Mouse (Mus musculus): Measurements from ENCODE around the gene Tmem150b.

The Tmem150b gene

DNA sequence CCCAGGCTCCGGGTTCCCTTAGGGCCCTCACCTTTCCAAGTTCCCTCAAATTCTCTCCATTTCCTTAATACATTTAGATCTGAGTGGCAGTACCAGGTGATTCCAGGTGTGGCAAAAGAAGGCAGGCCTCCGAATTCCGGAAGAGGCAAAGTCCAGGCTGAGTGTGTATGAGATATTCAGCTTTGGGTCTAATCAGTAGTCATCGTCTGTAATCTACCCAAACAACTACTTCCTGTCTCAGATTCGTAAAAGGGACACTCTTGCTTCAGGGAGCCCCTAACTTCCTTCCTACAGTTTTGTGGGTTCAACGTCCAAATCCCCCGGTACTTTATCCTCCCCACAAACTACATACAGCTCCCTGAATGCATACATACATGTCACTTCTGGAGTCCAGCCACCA, at the start of gene Tmem150b:
Gene Tmem150b (minus strand): TSS at position 81 of the 400 bp plus-strand sequence.
- DNase-seq, result no peak

DNA sequence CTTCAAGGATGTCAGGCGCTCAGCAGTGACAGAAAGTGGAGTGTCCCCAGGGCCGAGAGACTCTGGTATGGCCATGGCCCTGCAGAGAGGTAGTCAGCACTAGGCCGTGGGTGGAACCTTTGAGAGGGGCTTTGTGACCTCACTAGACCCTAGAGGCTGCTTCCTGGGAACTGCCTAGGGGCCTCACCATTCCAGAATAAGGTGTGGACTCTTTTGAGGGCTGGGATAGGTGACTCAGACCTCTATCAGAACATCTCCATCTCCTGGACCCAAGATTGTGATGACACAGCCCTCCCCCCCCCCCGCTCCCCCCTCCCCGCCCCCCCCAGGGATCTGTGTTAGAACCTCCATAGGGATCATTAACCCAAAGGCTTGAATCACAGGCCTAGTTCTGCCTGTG, 46.2 kb upstream of the Tmem150b start, which contains the start of gene Fam71e2:
Gene Fam71e2 (minus strand): TSS at position 101 of the 400 bp plus-strand sequence.
- no peak for DNase-seq

DNA sequence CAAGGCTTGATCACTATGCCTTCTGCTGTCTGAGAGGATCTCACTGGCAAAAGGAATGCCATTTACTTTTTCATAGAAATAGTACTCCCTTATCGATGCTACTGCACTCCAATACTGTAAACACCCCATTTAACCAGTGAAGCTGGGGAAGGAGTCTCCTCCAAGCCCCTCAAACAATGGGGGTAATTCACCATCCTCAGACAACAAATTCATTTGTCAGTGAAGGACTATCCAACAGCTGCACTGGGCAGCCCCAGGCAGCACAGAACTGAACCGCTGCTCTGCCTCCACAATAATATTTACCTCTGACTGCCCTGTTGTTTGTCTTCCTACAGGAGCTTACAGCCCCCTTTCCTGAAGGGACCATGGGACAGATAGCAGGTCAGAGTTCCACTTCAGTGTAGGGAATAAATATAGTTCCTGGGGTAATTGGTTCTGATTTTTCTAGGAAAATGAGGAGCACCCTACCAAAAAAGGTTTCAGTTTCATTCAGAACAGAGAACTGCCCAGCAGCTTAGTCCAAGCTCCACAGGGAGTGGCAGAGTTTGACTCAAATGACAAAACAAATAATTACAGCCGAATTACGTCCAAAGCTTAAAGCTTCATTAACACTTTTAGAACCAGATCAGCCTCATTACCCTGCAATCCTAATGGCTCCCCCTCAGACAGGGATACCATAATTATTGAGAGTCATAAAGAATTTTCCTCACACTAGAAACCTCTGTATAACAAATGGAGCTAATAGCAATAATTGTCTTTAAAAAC, 40.1 kb upstream of the Tmem150b start:
- no peak for DNase-seq

DNA sequence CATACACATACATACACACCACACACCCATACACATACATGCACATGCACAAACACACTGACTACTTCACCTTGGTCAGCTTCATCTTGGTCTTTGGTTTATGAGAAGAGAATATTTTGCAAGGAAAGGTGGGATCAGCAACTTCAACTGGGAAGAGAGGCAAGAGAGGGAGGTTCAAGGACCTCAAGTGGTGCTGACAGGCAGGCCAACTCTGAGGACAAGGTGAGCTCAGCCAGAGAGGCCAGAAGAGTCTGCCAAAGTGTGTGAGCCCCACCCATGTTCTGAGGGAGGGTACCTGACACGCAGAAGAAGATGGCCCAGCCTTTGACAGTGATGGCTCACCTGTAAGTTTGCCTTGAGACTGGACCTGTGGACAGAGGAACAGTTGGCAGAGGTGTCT, 34.6 kb upstream of the Tmem150b start:
- peak; percentile 24 for DNase-seq

- DNase-seq, result peak; percentile 92
Measured at GRCm38 (mm10) chr7:4752821-4753570, 27.9 kb upstream of the Tmem150b start, which contains the start of gene Cox6b2. Cox6b2 (minus strand) TSS chr7:4753094.

- DNase-seq, result peak; percentile 45
Measured at GRCm38 (mm10) chr7:4751971-4752820, 27.1 kb upstream of the Tmem150b start.

DNA sequence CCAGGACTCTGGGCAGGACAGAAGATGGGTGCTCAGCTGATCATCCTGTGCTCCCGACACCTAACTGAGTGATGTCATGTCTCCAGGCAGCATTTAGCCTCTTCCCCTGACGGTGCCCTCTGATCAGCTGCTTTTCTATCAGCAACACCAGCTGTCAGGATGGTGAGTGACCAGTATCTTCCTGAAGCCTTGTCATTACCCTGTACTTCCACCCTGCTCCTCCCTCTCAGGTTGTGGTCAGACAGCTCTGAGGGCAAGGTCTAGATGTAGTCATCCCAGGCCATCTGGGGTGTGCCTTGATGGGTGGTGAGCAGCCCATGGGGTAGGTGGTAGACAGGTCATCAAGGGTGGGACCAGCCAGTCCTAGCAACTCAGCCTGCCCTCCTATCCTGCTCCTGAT, 24.1 kb upstream of the Tmem150b start:
- no peak for DNase-seq

- no peak for DNase-seq
Measured at GRCm38 (mm10) chr7:4748321-4748720, 23.3 kb upstream of the Tmem150b start.

DNA sequence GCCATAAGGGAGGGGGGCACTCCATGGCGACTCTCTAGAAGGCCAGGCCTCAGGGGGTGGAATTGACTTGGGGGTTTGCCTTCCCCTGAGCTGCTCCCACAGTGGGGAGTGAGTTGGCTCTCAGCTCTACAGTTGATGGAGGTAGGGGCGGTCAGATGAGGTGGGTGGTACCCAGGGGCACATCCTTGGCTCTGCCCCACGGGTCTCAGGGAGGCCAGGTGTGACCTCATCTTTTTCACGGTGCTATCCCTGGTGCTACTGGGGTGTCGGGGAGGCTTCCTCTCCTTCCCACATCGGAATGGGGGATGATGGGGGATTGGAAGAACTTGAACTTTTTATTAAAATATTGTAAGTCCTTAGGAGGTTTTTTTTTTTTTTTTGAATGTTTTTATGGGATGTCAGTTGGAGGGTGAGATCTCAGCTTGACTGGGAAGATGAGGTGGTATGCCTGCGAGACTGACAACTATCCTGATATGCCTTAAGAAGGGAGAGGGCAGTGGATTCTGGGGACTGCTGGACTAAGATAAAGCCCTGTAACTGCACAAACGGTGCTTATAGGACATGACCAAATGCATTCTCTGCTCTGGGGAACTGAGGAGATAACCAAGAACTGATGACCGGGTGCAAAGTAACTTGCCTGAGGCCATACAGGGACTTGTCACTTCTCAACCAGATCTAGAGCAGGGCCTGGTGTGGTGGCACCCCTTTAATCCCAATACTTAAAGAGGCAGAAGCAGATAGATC, 22.3 kb upstream of the Tmem150b start:
- no peak for DNase-seq

DNA sequence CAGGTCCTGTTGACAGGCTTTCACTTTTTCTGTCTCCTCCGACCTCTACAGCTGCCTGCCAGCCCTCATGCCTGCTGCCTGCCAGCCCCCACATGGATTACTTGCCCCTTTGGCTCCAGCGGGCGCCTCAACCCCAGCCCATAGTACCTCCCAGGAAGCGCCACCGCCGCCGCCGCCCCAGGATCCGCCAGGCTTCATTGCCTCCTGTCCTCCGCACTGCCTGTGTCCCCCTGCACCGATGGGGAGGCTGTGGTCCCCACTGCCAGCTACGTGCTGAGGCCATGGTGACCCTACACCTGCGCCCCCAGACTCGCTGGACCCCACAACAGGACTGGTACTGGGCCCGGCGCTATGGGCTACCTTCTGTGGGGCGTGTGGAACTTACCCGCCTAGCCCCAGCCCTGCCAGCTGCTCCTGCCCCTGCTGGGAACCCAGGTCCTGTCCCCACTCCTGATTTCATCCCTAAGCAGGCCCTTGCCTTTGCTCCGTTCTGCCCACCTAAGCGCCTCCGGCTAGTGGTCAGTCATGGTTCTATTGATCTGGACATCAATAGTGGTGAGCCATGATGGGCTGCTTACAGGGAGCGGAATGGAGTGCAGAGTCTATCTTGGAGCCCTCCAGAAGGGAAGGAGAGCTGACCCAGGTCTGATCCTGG, 21.4 kb upstream of the Tmem150b start:
- DNase-seq, result no peak

- no peak for DNase-seq
Measured at GRCm38 (mm10) chr7:4744886-4745285, 19.8 kb upstream of the Tmem150b start.

DNA sequence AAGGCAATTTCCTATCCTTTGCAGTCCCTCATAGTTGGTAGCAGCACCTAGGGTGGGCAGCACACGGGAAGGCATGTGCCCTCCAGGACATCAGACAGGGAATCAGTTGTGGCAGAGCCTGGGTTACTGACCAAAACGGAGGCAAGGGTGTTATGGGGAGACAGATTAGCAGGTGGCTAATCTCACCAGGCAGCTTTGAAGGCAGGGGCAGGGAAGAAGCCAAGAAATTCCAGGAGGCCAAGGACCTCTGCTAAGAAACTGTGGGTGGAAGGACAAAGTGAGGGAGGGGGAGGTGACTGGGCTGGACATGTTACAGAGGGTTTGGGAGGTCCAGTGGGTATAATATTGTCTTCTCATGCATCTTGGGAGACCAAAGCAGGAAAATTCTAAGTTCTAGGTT, 18.3 kb upstream of the Tmem150b start:
- peak; percentile 61 for DNase-seq

DNA sequence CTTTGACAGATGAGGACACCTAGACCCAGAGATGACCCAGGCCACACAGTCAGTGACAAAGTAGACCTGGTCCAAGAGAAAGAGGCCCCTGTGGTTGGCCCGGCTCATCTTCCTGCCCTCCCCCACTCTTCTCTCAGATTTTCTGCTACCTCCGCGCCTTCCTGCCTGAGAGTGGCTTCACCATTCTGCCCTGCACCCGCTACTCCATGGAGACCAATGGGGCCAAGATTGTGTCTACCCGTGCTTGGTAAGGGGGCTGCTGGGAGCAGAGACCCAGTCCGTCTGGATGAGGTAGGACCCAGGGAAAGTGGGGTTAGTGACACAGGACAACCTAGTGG, 17.4 kb upstream of the Tmem150b start:
- DNase-seq, result no peak

- no peak for DNase-seq
Measured at GRCm38 (mm10) chr7:4741672-4742481, 16.8 kb upstream of the Tmem150b start.

DNA sequence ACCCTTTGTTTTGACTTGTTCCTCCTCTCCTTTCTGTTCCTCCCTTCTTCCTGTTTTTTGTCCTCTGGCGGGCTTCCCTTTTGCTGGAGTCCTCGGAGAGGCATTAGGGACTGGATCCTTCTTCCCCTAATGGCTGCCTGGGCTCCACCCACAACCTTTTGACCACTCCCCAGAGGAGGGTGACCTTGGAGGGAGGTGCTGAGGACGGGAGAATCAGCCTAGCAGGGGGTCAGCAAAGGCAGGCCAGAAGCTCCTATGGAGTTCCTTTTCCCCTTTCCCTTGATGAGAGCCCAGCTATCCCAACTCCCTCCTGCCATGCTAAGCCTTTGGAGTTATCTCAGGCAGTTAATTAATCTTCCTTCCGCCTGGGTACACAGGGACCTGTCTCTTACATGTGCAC, 16.1 kb upstream of the Tmem150b start:
- peak; percentile 76 for DNase-seq

GRCm38 (mm10) chr7:4740309-4740727, 15.3 kb upstream of the Tmem150b start:
- DNase-seq, result no peak

GRCm38 (mm10) chr7:4739544-4740275, 14.7 kb upstream of the Tmem150b start, which contains the start of gene Kmt5c:
Kmt5c (plus strand) TSS chr7:4740115.
- peak; percentile 100 for DNase-seq

- DNase-seq, result no peak
Measured at GRCm38 (mm10) chr7:4739041-4739543, 14.0 kb upstream of the Tmem150b start.

- DNase-seq, result no peak
Measured at GRCm38 (mm10) chr7:4732968-4733392, 7.9 kb upstream of the Tmem150b start.

GRCm38 (mm10) chr7:4731090-4731489, 6.0 kb upstream of the Tmem150b start:
- no peak for DNase-seq
